Mouse (Mus musculus): ENCODE results near the gene Agpat3.
A peak's percentile ranks its signal among the peaks of the same experiment; 100 is the strongest.

The Agpat3 gene

DNA sequence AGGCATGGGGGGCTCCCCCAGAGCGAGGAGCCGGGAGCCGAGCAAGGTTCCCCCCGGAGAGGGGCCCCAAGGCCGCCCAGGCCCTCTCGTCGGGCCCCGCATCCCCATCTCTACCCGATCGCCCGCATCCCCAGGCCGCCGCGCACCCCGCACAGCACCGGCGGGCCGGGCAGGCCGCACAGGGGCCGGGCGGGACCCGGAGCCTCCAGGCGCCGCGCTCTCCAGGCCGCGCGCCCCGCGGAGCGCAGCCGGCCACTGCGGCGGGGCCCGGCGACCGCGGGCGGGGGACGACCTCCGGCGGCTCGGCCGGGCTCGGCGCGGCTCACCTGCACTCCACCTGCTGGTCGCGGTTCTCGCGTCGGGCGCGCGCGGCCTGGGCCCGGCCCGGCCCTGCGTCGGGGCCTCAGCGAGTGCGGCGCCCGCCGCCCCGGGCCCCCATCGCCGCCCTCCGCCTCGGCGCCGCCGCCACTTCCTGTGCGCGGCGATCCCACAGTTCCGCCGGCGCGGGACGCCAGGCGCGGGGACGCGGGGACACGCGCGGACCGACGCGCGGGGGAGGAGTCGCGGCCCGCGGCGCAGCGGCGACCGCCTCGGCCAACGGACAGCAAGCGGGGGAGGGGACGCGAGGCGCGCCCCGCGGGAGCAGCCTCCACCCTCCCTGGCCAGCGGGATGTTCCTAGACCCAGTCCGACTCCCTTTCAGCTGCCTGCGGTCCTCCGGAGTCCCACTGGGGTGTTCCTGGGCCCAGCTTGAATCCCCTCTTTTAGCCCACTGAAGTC is at the start of gene Agpat3:
Gene Agpat3, minus strand, starts transcription at position 603 of the 779 bp plus-strand sequence.
- DNase-seq: peak; percentile 98

DNA sequence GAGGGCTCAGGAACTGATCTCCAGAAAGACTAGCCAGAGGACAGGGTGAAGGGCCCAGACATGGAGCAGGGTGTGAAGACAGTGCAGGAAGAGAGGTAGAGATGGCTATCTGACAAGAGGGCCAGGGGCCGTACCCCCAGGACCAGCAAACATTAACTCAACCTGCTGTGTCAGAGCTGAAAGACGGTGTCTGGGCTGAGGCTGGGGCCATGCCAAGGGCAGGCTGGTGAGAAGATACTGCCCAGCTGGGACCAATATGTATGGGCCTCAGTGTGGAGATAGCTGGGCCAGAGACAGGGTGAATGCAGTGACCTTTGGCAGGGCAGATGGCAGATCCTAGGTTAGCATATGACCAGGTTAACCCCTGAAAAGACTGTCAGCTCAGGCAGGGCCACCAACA is 48.8 kb upstream of the Agpat3 start:
- DNase-seq: no peak

DNA sequence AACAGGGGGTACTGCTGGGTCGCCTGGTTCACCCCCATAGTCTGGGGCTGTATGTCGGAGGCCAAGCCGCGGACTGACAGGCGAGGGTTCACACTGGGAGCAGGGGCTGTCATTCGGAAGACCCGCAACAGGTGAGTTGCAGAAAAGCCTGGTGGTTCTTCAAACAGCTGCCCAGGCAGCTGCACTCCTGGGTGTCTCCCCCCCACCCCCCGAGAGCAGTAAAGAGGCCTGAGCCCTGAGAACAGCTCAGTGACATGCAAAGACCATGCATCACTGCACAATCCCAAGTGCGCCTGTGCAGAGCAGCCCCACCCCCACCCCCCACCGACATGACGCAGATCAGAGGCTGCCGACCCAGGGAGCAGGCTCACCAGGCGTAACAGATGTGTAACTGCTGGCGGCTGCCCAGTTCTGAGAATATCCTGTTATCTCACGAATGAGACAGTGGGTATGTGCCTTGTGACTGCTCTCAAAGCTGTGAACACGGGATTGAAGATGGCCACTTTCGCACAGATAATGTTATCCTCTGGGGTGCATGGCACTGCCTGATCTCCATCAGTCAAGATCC is 46.9 kb upstream of the Agpat3 start:
- peak; percentile 94 for DNase-seq

DNA sequence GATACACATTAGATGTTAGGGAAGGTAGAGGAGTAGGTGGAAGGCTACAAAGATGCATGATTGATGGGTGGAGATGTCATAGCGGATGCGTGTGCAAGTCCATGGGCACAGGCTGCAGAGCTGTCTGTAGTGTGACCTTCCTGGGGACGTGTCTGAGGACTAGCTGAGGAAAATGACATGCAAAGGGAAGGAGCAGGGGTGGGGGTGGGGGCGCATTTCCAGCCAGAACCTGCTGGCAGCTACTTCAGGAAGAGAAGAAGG is 44.3 kb upstream of the Agpat3 start:
- DNase-seq: no peak

DNA sequence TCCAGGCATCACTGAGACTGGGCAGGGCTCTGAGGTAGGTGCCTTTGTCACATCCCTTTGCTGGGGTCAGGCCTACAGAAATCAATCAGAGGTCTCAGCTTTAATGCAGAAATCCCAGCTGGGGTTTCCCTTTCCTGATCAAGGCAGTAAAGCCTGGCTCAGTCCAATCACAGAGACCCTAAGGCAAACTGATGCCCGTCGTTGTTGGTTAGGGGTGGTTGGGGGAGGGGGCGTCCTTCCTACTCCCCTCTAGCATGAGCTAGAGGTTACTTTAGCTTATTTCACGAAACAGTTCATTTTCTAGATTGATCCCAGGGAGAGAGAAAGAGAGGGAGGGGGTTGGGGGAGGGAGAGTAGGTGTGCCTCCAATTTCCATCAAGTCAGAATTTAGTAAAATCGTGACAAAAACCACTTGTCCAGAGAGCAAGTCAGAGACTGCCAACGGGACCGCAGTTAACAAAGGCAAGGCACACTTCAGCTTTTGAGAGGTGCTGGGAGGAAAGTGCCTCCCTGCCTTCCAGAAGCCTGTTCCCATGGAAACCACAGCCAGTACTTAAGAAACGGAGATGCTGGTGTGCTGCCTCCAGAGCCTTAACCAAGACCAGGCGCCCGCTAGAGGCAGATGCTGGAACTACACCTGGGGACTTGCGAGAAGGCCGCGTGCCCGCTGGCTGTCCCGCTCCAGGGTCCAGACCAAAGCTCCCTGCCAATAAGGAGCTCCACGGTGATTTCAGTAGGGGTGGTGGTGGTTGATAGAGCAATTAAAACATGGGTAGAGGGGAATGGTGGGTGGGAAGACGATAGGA is 43.7 kb upstream of the Agpat3 start:
- DNase-seq: peak; percentile 97

DNA sequence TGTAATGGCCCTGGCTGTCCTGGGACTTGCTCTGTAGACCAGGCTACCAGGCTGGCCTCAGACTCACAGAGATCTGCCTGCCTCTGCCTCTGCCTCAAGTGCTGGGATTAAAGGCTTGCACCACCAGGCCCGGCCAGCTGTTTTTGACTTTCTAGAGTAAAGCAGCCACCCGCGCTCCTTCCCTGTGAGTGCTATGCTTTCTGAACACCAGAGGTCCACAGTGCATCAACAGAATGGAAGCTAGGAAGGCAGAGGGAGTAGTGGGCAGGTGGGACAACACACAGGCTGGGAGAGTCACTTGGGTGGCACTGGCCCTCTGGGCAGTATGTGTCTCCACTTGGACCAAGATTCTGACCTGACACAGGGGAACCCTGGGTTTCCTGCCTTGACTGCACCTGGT is 43.1 kb upstream of the Agpat3 start:
- no peak for DNase-seq

DNA sequence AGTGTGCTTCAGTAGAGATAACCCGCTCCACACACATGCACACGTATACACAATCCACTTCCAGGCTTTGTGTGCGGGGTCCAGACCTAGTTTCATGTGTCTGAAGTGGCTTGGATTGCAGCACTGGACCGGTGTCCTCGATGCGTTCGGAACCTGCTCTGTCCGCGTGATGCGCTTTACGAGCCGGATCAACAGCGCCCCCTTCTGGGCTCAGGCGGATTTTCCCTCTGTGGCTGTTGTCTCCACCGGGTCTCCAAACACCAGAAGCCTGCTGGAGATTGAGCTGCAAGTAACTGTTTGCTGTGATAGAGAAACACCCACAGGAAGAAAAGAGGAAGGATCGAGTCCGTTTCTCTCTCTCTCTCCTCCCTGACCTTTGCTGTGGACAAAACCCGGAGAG is 39.8 kb upstream of the Agpat3 start:
- DNase-seq: peak; percentile 96

DNA sequence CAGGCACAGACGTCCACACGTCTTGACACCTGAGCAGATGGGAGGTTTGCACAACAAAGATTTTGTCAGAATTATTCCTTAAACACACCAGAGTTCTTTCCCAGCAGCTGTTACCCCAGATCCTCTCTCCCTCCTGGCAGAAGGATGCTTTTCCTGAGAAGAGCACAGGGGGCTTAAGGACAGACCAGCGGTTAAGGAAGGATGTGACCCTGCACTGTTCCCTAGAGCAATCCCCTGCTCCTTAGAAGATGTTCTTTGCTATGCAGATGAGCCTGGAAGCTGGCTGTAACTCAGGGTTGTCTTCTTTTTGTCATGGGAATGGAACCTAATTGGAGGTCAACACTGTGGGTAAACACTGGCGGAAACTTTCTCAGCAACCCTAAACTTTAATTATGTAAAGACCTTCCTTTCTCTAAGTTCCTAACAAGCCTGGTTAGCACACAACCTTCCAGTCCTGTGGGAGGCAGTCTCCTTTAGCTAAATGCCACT is 38.7 kb upstream of the Agpat3 start:
- DNase-seq: no peak

DNA sequence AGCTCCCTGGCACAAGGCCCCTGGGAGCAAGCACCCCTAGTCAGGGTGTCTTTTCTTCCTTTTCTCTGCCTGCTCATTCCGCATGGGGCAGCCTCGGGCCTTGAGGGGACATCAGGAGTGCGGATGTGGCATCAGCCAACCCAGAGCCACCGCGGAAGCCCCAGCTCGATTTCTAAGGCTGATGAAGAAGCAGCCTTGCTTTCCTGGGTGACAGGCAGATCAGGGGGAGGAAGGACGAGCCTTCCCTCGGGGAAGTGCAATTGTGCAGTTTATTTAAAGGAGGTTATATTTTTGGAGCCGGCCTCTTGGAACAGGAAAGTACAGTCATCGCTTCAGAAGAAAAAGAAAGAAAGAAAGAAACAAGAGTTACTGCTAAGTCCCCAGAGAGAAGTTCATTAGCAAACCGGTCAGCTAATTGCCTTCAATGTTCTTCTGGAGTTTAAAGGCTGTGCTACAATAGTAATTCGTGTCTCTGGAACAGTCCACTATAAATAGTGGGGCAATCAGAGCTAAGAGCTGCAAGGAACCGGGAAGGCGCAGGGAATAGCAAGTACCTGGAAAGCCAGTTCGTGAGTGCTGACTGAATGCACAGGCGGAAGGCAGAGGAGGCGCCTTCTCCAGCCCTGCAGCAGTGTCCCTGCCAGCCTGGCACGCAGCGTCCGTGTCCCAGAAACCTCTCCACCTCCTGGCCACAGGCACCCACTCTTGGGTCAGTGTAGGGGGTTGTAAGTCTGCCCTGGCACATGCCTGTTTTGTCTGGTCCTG is 36.1 kb upstream of the Agpat3 start:
- DNase-seq: peak; percentile 94

DNA sequence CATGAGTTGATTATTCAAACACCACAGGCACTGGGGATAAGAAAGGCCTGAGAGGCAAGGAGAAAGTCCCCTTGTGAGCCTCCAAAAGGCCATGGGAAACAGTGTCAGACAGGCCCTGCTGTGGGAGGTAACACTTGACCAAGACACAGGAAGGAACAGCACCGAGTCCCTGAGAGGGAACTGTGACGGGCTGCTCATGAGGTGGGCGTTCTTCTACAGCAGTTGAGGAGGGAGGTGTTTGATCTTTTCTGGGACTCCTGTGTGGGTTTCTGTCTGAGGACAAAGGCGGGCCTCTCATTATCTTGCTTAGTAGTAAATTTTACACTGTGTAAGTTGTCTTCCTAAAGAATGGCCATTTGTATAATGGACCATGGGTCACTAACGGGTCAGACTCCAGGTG is 33.2 kb upstream of the Agpat3 start:
- no peak for DNase-seq

DNA sequence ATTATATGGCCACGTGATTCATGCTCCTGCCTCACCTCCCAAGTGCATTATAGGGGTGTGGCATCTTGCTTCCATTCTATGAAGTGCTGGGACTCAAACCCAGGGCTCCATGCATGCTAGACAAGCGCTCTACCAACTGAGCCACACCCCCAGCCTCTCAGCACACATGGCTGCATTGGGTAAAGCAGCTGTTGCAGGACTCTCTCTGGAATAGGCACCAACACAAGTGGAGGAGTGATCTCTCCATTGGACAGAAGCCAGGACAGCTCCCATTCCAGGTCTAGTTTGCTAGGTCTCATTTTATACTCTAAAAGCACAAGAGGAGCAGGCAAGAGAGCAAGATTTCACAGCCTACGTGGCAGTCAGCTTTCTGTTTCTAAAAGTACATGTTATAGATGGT is 31.3 kb upstream of the Agpat3 start:
- DNase-seq: no peak

DNA sequence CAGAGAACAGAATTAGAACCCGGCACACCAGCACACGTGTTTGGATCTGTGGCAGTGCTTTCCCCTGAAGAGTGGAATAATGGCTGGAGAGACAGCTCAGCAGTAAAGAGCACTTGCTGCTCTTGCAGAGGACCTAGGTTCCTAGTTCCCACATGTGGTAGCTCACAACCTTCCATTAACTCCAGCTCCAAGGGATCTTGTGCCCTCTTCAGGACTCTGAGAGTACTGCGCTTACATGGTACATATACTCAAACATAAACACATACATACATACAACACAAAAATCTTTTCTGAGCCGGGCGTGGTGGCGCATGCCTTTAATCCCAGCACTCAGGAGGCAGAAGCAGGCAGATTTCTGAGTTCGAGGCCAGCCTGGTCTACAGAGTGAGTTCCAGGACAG is 26.2 kb upstream of the Agpat3 start:
- DNase-seq: no peak

DNA sequence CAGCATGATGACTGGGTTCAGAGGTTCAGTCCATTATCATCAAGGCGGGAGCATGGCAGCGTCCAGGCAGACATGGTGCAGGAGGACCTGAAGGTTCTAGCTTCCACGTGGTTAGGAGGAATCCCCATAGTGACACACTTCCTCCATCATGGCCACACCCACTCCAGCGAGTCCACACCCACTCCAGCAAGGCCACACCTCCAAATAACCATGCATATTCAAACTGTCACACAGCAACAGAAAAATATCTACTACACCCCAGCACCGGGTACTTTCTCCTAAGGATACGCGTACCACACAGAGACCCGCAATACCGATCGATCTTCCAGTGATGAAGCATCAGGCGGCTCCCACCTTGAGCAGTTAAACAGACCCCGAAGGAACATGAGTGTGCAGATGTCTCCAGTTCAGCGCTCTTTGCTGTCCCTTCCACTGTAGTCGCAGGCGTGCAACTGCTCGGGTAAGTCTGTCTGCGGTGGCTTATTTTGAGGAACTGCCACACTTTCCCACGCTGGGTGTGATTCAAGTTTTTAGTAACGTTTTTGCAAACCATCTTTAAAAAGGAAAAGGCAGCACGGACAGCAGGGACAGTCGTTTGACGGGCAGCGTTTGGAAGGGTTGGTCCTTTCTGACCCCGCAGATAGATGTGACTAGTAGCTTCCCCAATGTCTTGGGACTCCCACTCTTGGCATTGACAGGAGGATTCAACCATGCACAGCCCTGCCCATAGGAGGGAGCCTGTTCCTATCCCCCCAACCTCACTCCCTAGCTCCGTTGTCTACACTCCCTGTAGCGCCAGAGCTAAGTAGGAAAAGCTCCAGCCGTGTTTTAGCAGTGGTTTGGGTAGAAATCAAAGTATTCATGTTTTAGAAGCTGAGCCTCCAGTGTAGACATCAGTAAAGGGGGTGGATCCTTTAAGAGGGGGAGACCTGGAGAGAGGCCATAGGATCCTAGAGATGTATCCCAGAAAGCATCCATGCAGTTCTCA is 20.7 kb upstream of the Agpat3 start:
- DNase-seq: no peak

DNA sequence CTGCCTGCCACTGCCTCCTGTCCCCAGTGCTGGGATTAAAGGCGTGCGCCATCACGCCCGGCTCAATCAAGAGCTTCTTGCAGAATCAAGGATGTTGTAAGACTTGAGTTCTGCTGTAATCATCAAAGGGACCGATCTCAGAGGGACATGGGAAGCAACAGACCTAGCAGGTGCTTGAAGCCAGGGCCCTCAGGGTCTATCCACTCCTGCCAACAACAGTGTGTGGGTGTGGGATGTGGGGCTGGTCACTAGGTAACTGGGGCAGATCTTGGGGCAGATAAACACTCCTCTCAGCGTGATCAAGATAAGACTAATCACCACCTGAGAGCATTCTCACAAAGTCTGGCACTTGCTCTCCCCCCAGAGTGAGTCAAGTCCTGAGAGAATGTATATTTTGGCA is 19.5 kb upstream of the Agpat3 start:
- DNase-seq: no peak

DNA sequence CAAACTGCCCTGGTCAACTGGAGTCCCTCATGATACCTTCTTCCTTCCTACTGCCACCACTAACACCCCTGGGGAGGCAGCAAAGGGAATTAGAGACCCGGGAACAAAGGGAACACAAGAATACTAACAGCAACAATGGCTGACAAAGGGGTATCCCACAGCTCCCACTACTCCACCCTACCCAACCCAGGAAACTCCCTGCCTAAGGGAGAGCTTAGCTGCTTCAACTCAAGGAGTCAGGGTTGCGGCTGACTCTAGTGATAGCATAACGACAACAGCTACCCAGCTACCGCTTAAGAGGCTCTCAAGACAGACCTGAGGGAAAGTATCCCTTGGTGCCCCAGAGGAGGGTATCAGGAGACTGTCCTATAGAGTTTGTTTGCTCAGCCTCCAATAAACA is 15.3 kb upstream of the Agpat3 start:
- no peak for DNase-seq

DNA sequence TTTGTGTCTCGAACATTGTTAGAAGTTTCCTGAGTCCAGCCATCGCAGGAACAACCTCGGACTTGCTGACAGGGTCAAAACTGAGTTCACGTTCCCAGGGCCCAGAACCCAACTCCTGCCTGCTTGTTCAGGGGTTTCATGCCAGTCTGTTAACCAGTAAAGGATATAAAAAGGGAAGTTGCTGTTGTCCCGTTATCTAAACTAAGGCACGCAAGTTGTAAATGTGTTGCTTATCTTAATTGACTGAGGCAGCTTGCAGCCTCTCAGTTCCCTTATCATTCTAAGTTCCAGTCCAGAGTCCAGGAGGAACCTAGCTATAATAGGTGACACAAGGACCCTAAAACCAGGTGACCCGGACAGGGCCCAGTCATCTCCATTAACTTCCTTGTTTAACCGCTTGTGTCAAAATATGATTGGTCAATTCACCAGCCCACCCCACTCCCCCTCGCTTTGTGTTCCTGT is 14.6 kb upstream of the Agpat3 start:
- DNase-seq: no peak

DNA sequence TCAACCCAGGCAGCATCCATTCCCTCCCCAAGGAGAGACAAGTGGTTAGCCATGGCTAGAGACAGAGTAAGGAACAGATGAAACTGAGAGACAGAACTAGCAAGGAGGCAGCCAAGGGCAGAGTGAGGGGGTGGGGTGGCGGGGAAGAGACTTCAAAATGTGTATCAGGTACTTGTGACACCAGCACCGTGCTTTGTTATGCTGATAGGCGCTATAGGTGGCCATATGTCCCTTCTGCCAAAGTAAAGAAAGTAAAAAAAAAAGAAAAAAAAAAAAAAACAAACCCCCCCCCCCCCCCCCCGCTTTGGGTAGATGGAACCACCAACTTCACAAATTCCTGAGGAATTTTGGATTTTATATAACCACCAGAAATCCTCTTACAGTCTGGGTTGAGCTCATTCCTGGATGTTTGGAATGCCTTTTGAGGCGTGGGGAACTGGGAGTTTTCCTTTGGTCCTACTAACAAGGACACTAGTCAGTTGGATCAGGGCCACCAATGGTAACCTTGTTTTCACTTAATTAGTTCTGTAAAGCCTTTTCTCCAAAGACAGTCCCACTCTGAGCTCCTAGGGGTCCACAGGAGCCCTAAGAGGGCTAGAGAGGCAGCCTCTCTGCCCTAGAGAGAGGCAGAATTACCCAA is 14.0 kb upstream of the Agpat3 start:
- DNase-seq: no peak

DNA sequence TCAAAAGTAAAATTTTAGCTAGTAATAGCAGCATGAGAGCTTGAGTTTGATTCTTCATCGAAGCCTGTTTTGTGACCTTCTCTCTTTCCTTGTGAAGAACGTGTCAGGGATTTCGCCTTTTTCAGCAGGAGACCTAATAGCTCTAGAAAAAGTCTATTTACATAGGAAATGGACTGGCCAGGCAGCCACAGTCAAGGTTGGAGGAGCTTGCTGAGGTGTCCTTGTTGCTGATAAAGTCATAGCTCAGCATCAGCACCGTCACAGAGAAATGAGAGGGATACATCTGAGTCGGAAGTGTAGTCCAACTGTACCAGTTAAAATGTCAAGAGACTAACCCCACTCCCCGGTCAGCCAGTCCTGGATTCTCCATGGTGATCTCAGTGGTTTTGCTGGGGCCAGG is 13.3 kb upstream of the Agpat3 start:
- no peak for DNase-seq

DNA sequence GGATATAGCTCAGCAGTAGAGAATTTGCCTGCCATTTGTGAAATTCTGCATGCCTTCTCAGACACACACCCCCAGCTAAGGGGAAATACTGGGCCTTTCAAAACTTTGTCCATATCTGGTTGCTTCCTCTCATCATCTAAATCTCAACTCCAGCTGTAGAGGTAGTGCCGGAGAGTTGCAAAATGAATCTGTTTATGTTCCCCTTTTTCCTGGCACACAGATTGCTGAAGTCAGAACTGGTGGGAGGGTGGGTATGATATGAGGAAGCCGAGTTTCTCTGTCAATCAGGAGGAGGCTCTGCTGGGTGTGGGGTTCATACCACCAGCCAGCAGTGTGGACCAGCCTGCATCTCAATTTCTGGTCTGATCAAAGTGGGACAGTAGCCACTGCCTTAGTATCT is 11.8 kb upstream of the Agpat3 start:
- peak; percentile 95 for DNase-seq

DNA sequence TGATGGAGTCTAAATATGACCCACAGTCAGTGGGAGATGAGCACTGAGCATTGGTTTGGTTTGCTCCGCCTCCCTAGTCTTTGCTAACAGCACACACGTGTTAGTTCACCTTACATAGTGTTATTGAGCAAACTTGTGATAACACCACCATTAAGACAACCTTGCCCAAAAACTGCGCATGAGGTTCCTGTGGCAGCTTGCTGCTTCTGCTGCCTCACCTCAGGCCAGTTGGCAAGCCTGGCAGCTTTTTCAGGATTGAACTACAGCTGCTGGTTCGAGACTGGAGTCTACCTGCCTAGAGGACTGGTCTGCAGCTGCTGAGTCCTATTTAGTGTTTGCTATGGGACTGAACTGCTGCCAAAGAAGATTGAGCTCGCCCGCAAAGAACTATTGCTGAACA is 11.1 kb upstream of the Agpat3 start:
- no peak for DNase-seq

DNA sequence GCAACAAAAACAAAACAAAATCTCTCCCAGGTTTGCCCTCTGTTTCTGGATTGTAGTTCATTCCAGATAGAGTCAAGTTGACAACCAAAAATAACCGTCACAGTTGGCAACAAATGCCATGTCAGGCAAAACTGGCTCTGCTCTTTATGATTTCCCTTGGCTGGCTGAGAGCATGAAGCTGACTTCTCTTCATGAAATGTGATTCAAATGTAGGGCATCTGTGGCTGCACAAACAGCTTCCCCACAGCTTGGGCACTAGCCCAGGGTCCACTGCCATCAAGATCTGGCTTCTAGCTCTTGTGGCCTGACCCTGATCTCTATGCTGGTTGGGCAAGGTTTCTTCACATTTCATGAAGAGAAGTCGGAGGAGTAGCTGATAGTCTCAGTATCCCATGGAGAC is 9.7 kb upstream of the Agpat3 start:
- peak; percentile 93 for DNase-seq

All from heart, adult 11 months (tissue).